Mouse (Mus musculus) frontal cortex, adult (tissue): Measurements from ENCODE around the gene Vps18.
A peak's percentile ranks its signal among the peaks of the same experiment; 100 is the strongest.

Experiments used
- ATAC-seq: cut with Nextera tagmentation; 2 replicates; pipeline ENCODE4 v1.9.2; 2017; ENCODE audit warnings: mild to moderate bottlenecking, moderate library complexity, mixed read lengths; ENCODE audit not compliant: low TSS enrichment

Vps18 gene

GRCm38 (mm10) chr2:119292281-119292680 lies 3.7 kb downstream of the Vps18 start:
- no peak for ATAC-seq

GRCm38 (mm10) chr2:119292852-119293251 lies 4.3 kb downstream of the Vps18 start:
- no peak for ATAC-seq

DNA sequence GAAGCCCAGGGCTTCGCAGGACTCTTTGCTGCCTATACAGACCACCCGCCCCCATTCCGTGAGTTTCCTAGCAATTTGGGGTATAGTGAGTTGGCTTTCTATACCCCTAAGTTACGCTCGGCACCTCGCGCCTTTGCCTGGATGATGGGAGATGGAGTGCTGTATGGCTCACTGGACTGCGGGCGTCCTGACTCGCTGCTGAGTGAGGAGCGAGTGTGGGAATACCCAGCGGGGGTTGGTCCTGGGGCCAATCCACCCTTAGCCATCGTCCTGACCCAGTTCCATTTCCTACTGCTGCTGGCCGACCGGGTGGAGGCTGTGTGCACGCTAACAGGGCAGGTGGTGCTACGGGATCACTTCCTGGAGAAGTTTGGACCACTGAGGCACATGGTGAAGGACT lies 4.8 kb downstream of the Vps18 start:
- no peak for ATAC-seq

GRCm38 (mm10) chr2:119293776-119294390 lies 5.3 kb downstream of the Vps18 start:
- no peak for ATAC-seq

- ATAC-seq = no peak
Observed at GRCm38 (mm10) chr2:119294411-119294810, 5.9 kb downstream of the Vps18 start.

GRCm38 (mm10) chr2:119296756-119297155 lies 8.2 kb downstream of the Vps18 start:
- no peak for ATAC-seq

DNA sequence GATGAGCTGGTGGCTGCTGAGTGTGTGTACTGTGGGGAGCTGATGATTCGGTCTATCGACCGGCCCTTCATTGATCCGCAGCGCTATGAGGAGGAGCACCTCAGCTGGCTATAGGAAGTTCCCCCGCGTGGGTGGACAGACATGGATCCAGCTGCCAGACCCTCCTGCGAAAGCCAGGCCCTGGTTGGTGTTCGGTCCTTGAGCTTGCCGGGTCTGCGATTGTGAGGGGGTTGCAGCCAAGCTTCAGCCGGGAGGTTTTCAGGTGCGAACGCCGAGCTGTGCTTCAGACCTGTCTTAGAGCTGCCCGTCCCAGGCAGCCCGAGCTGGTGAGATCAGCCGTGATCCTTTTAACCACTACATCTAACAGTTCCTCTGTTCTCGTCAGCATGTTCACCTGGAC lies 9.0 kb downstream of the Vps18 start:
- ATAC-seq = no peak

GRCm38 (mm10) chr2:119298330-119298729 lies 9.8 kb downstream of the Vps18 start:
- no peak for ATAC-seq

- no peak for ATAC-seq
Observed at GRCm38 (mm10) chr2:119298839-119299238, 10.3 kb downstream of the Vps18 start.

GRCm38 (mm10) chr2:119299981-119300818 lies 11.7 kb downstream of the Vps18 start:
- peak; percentile 67 for ATAC-seq

DNA sequence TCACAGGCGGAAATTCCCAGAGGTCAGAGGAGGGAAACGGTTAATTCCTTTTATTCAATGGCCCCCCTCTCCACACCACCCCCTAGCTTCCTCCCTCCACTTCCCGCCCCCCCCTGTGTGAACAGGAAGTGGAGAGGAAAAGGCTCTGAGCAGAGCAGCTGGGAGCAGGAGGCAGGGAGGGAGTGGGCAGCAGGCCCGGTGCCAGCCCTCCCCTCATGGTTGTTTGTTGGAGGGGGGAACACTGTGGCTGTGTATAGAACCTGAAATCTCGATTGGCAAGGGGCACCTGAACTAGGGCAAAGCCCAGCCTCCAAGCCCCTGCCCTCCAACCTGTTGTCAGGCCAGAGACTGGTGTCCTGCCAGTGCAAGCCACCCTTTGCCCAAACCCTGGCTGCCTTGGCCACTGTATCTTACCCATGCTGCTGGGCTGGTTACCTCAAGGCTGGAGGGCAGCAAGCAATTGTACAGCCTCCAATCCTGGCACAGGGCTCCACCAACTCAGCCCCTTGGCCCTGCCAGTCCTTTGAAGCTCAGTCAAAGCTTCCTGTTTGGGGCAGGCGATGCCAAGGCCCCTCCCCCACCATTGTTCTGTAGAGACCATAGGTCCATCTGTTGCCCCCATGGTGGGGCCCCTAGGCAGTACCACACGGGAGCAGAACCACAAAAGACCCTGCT lies 12.4 kb downstream of the Vps18 start:
- peak; percentile 10; the same call in 1 of the 2 replicates for ATAC-seq

DNA sequence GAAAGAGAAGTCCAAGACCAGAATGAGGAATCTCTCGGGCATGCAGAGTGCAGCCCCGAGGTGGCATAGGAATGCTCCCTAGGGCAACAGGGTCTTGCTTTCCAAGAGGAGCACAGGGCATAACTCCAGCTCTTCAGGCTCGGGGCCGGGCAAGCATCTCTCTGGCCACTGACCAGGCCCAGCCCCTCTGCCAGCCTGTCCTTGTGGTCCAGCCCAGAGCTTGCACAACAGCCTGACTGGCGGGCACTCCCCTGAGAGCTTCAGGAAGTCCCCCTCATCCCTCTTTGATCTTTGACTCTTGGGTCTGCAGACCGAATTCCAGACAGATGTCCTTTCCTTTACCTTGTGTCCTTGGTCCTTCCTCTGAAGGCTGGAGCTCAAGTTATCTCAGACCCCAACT lies 14.3 kb downstream of the Vps18 start:
- no peak for ATAC-seq

- no peak for ATAC-seq
Observed at GRCm38 (mm10) chr2:119304391-119304790, 15.9 kb downstream of the Vps18 start.

- no peak for ATAC-seq
Observed at GRCm38 (mm10) chr2:119304798-119305208, 16.3 kb downstream of the Vps18 start.

DNA sequence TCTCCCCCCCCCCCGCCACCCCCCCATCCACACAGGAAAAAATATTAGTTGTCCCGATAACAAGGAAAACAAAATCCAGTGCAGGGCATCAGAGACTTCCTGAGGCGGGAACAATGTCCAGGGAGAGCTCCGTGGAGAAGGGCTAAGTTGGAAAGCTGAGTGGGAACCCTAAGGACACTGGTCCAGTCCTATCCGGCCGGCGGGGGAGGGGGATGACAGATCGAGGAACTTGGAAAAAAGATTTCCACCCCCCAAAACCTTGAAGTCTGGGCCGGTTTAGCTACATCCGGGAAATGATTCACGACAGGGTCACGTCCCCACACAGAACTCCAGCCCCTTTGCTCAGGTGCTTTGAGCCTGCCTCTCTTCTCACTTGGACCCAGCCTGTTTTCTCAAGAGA lies 23.0 kb downstream of the Vps18 start:
- ATAC-seq = no peak

- no peak for ATAC-seq
Observed at GRCm38 (mm10) chr2:119312380-119312958, 23.9 kb downstream of the Vps18 start.

DNA sequence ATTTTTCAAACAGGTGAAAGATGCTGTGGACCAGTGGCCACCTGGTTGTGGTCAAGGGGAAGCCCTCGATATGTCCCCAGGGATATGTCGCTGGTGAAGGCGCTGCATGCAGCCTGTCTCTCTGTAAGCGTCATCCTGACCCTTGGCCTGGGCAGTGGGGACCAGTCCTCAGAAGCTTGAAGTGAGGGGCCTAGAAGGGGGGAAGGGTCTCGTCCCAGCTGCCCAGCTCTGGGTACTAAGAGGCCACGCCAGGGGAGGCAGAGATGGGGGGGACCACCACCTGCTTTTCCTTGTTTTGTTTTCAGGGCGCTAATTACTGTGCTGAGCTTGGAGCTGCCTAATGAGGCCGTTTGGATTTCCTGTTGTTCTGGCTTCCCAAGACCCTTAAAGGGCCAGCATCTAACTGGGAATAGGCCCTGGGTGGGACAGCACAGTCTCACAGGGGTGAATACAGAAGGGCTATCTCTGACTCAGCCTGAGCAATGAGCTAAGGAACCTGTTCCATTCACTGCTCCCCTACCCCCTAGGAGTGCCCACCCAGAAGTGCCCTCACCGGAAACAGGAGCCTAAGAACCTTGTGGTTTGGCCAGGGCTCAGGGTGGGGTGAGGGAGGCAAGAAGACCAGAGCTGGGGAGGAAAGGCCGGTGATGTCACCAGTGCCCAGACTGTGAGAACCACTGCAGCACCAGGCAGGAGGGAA lies 25.4 kb downstream of the Vps18 start:
- no peak for ATAC-seq

- ATAC-seq = 0 out of 2 replicates have a peak, but pooled peaks have one; percentile 34
Observed at GRCm38 (mm10) chr2:119314742-119315310, 26.3 kb downstream of the Vps18 start.

DNA sequence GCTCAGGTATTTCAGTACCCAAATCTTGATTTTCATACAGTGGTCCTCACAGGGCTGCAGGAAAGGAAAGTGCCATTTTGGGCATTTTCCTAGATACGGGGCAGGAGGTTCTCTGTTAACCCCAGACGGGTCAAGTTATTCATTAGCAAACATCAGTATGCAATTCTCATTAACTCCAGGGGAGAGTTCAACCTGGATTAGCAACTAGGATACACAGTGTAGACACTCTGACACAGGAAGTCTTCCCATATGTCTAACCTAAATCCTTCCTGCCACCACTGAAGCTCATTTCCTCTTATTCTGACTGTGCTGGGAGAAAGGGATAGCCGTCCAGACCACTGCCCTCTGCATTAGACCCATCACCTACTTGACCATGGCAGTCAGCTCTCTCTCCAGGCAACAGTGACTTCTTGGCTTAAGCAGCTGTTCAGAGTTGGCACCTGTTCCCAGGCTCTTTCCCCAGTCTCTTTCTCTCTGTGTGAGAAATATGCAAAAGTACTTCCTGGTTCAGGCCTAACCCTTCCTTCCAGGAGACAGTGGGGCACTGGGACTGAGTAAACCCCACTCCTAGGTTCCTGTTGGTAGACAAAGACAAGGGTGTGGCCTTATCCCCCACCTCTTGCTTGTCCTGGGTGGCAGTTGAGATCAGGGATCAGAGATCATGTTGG lies 29.6 kb downstream of the Vps18 start:
- ATAC-seq = no peak

DNA sequence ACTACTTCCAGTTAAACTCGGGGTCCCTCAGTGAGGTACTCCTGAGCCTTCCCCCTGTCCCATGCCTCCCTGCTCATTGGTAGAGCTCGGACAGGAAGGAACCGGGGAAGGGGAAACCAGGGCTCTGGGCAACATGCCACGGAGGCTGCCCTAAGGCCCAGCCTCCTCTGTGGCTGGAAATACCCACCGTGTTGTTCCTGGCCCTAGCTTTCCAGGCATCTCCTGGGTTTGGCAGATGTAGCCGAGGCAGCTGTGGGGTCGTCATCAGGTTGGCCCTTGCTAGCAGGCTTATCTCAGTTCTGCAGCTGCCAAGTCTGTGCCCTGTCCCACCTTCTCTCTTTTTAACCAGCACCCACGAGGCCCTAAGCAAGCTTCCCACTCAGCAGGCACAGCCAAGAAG lies 32.0 kb downstream of the Vps18 start:
- ATAC-seq = no peak
